Mouse (Mus musculus): ENCODE measurements at regions not wholly inside any gene's neighbourhood (a gene's known extent, or its start where the extent isn't known, plus 50 kb on each side); places are given as distances from the start of the nearest gene placed in this dataset.

DNA sequence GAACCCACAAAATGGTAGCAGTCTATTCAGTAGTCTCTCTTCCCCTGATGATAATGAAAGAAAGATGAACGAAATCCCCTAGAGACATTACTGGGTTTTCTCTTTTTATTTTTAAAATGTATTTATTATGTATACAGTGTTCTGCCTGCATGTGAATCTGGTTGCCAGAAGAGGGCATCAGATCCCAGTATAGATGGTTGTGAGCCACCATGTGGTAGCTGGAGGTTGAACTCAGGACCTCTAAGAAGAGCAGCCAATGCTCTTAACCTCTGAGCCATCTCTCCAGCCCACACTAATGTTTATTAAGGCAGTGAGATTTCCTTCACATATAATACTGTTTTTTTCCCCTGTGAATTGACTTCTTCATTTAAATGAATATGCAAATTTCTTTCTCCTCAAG lies 155.4 kb upstream of the Zc3h12c start:
- H3K4me3 ChIP-seq (ENCODE audit: control insufficient read depth in 1 of 2, insufficient read depth in 1 of 2, low read depth in 2 of 2, low read length in 2 of 2): no peak overlapping the region
- H3K27me3 ChIP-seq (ENCODE audit: control insufficient read depth in 1 of 2, insufficient read depth in 2 of 2, low read length in 2 of 2): peaks cover 0 to 5% of the 10 kb centered on the region in 2 experiments; a peak in 2 of 4 replicates
- TF ChIP-seq CTCF (IDR thresholded peaks at IDR 0.05 in 2 of 3, conservative IDR thresholded peaks at IDR 0.05 in 1 of 3; ENCODE audit: control insufficient read depth in 1 of 3, insufficient read depth in 1 of 3, low read depth in 2 of 3, low read length in 3 of 3, poor library complexity in 1 of 3, severe bottlenecking in 1 of 3) (peak in 2 of 3 experiments; percentile 33 to 55; a peak in 3 of 6 replicates), TAL1 (IDR thresholded peaks at IDR 0.05; ENCODE audit: low read length) (no peak), RAD21 (IDR thresholded peaks at IDR 0.05; ENCODE audit: low read depth, low read length) (peak; percentile 28), SIN3A (IDR thresholded peaks at IDR 0.05; ENCODE audit: low read length) (no peak), SMC3 (IDR thresholded peaks at IDR 0.05; ENCODE audit: low read depth, low read length) (peak; percentile 45)
- H3K27ac ChIP-seq (ENCODE audit: control insufficient read depth, low read depth, low read length): no peak overlapping the region
- no peaks in the 10 kb centered on the region for H3K9me3 ChIP-seq (replicated peaks; ENCODE audit: insufficient read depth, low read length)
- no peak overlapping the region for H3K9ac ChIP-seq (ENCODE audit: control insufficient read depth, low read depth, low read length, poor library complexity, severe bottlenecking)
- no peaks in the 10 kb centered on the region for H3K4me1 ChIP-seq (ENCODE audit: control insufficient read depth in 1 of 2, insufficient read depth in 2 of 2, low read length in 2 of 2)
- H3K36me3 ChIP-seq (ENCODE audit: control insufficient read depth in 1 of 2, insufficient read depth in 2 of 2, low read length in 2 of 2): no peaks in the 10 kb centered on the region
- peak; percentile 28 for DNase-seq (ENCODE audit: low read depth, low spot score)
- H3K79me2 ChIP-seq (ENCODE audit: control insufficient read depth, insufficient read depth, low read length, poor library complexity): no peaks in the 10 kb centered on the region

DNA sequence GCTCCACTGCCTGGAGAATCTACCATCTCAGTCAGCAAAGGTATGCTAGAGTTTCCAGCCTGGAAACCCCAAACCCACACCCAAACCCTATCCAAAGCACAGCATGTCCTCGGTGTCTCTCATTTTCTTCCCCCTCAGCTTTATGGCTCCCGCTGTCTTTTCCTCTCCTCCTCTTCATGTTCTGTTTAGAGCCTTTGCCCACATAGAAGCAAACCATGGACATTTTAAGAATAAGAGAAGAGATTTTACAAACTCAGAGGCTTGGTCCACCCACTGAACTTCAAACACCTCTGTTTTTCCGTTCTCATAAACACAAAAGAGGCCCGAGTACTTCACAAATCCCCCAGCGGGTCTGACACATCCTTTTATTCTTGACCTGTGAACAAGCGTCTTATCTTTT lies 154.9 kb upstream of the Zc3h12c start:
- H3K4me1 ChIP-seq (ENCODE audit: control insufficient read depth in 1 of 2, insufficient read depth in 2 of 2, low read length in 2 of 2): no peaks in the 10 kb centered on the region
- H3K79me2 ChIP-seq (ENCODE audit: control insufficient read depth, insufficient read depth, low read length, poor library complexity): no peaks in the 10 kb centered on the region
- TF ChIP-seq TBP (IDR thresholded peaks at IDR 0.05; ENCODE audit: low read depth, low read length): no peak
- TF ChIP-seq CHD1 (IDR thresholded peaks at IDR 0.05; ENCODE audit: low read depth, low read length): no peak
- TF ChIP-seq POLR2AphosphoS5 (IDR thresholded peaks at IDR 0.05; ENCODE audit: borderline replicate concordance, low read depth, low read length): no peak
- no peak for TF ChIP-seq MYB (IDR thresholded peaks at IDR 0.05; ENCODE audit: low read depth, low read length)
- no peak for TF ChIP-seq ZNF384 (IDR thresholded peaks at IDR 0.05; ENCODE audit: low read depth, low read length)
- TF ChIP-seq SMC3 (IDR thresholded peaks at IDR 0.05; ENCODE audit: low read depth, low read length): no peak
- TF ChIP-seq MAX (IDR thresholded peaks at IDR 0.05; ENCODE audit: low read length): no peak
- TF ChIP-seq TAL1 (IDR thresholded peaks at IDR 0.05; ENCODE audit: low read length): no peak
- no peak for TF ChIP-seq BHLHE40 (IDR thresholded peaks at IDR 0.05; ENCODE audit: borderline replicate concordance, low read depth, low read length)
- TF ChIP-seq ZKSCAN1 (IDR thresholded peaks at IDR 0.05; ENCODE audit: low read depth, low read length): no peak
- no peak for TF ChIP-seq ETS1 (IDR thresholded peaks at IDR 0.05; ENCODE audit: low read depth, low read length)
- TF ChIP-seq MEF2A (IDR thresholded peaks at IDR 0.05; ENCODE audit: extremely low read depth, insufficient replicate concordance, low read depth, low read length, poor library complexity, severe bottlenecking): no peak
- no peak for TF ChIP-seq GATA1 (IDR thresholded peaks at IDR 0.05; ENCODE audit: low read depth, low read length)
- TF ChIP-seq SIN3A (IDR thresholded peaks at IDR 0.05; ENCODE audit: low read length): no peak
- no peak for TF ChIP-seq RCOR1 (IDR thresholded peaks at IDR 0.05; ENCODE audit: low read depth, low read length)
- TF ChIP-seq MAZ (IDR thresholded peaks at IDR 0.05; ENCODE audit: low read depth, low read length): no peak
- no peak for TF ChIP-seq GABPA (IDR thresholded peaks at IDR 0.05; ENCODE audit: low read depth, low read length)
- TF ChIP-seq TCF12 (IDR thresholded peaks at IDR 0.05; ENCODE audit: low read depth, low read length): no peak
- no peak for TF ChIP-seq CHD2 (IDR thresholded peaks at IDR 0.05; ENCODE audit: low read length)
- TF ChIP-seq JUND (IDR thresholded peaks at IDR 0.05; ENCODE audit: low read depth, low read length): no peak
- H3K36me3 ChIP-seq (ENCODE audit: control insufficient read depth in 1 of 2, insufficient read depth in 2 of 2, low read length in 2 of 2): no peaks in the 10 kb centered on the region
- no peak overlapping the region for H3K4me3 ChIP-seq (ENCODE audit: control insufficient read depth in 1 of 2, insufficient read depth in 1 of 2, low read depth in 2 of 2, low read length in 2 of 2)
- H3K27me3 ChIP-seq (ENCODE audit: control insufficient read depth in 1 of 2, insufficient read depth in 2 of 2, low read length in 2 of 2): peaks cover 0 to 5% of the 10 kb centered on the region in 2 experiments; a peak in 2 of 4 replicates
- no peak overlapping the region for H3K27ac ChIP-seq (ENCODE audit: control insufficient read depth, low read depth, low read length)
- no peak overlapping the region for H3K9ac ChIP-seq (ENCODE audit: control insufficient read depth, low read depth, low read length, poor library complexity, severe bottlenecking)
- H3K9me3 ChIP-seq (replicated peaks; ENCODE audit: insufficient read depth, low read length): no peaks in the 10 kb centered on the region
- DNase-seq (ENCODE audit: low read depth, low spot score): no peak
